Mouse (Mus musculus) E14TG2a.4 (cell line): ENCODE measurements around the gene Wipf3.

Experiments
- CTCF ChIP-seq: conservative IDR thresholded peaks from 2 replicates; pipeline ENCODE4 v1.5.1; 2014; ENCODE audit warnings: low read length
- NANOG ChIP-seq: IDR thresholded peaks from 2 replicates; pipeline ENCODE4 v1.6.1; 2014; ENCODE audit warnings: borderline replicate concordance, low read length, mixed read lengths
- POU5F1 ChIP-seq: IDR thresholded peaks from 2 replicates; pipeline ENCODE4 v1.6.1; 2014; ENCODE audit warnings: low read length, borderline replicate concordance

- TF ChIP-seq CTCF: no peak
- TF ChIP-seq NANOG: no peak
- no peak for TF ChIP-seq POU5F1
These were observed 31.7 kb downstream of the Wipf3 start for GRCm38 (mm10) chr6:54460915-54461671.
